Mouse (Mus musculus): ENCODE measurements around the gene Acly. TPM values are rescaled to one million over a fixed set of nuclear protein-coding genes. Genes with fewer than 3 reads are reported as not detected.
"Not testable (repeated sequence)": the region's sequence is repeated elsewhere in the genome, so short reads cannot be mapped to it uniquely, and the experiment has no call there.

Gene Acly
- polyA plus RNA-seq, 1 experiment from 2014 or later, result 377 TPM

GRCm38 (mm10) chr11:100544832-100545745 lies 17.3 kb upstream of the Acly start, which contains the start of gene Ttc25:
Gene Ttc25 (plus strand): TSS chr11:100545607.
- Histone ChIP-seq H3K9ac (peak within 1 kb of the TSS; percentile 40), H3K4me1 (peaks cover 13% of the 10 kb centered on the region; the same call in 1 of the 2 replicates), H3K4me3 (peak within 1 kb of the TSS; percentile 36), H3K4me2 (replicated peaks) (peak within 1 kb of the TSS; percentile 64), H3K27me3 (replicated peaks) (no peaks in the 10 kb centered on the region), H3K36me3 (no peaks in the 10 kb centered on the region), H3K27ac (no peak within 1 kb of the TSS), H3K9me3 (no peaks in the 10 kb centered on the region)
- WGBS, result 5% methylated on average over 28 of the region's 28 CpGs
- peak; percentile 85; the same call in 1 of the 2 replicates for ATAC-seq (ENCODE audit: low FRiP score, low read depth)

- Histone ChIP-seq H3K4me2 (replicated peaks) (no peak overlapping the region), H3K4me3 (no peak overlapping the region), H3K9me3 (no peaks in the 10 kb centered on the region), H3K27me3 (replicated peaks) (no peaks in the 10 kb centered on the region), H3K9ac (no peak overlapping the region), H3K27ac (no peak overlapping the region), H3K36me3 (no peaks in the 10 kb centered on the region), H3K4me1 (peaks cover 13% of the 10 kb centered on the region; the same call in 1 of the 2 replicates)
- WGBS, result 83% methylated on average over 2 of the region's 2 CpGs
- ATAC-seq (ENCODE audit: low FRiP score, low read depth), result no peak
These were observed 13.8 kb upstream of the Acly start for GRCm38 (mm10) chr11:100541577-100541976.

- Histone ChIP-seq H3K4me2 (replicated peaks) (no peak overlapping the region), H3K9me3 (no peaks in the 10 kb centered on the region), H3K36me3 (no peaks in the 10 kb centered on the region), H3K4me1 (peaks cover 9% of the 10 kb centered on the region; the same call in 1 of the 2 replicates), H3K27ac (no peak overlapping the region), H3K4me3 (no peak overlapping the region), H3K9ac (no peak overlapping the region), H3K27me3 (replicated peaks) (no peaks in the 10 kb centered on the region)
- no peak for ATAC-seq (ENCODE audit: low FRiP score, low read depth)
- WGBS, result 47% methylated on average over 6 of the region's 6 CpGs
These were observed 13.2 kb upstream of the Acly start for GRCm38 (mm10) chr11:100540966-100541365.

- no peak for ATAC-seq (ENCODE audit: low FRiP score, low read depth)
- Histone ChIP-seq H3K36me3 (no peaks in the 10 kb centered on the region), H3K27ac (no peak overlapping the region), H3K9me3 (no peaks in the 10 kb centered on the region), H3K4me3 (no peak overlapping the region), H3K4me1 (no peaks in the 10 kb centered on the region), H3K27me3 (replicated peaks) (no peaks in the 10 kb centered on the region), H3K9ac (no peak overlapping the region), H3K4me2 (replicated peaks) (no peak overlapping the region)
These were observed 8.7 kb upstream of the Acly start for GRCm38 (mm10) chr11:100536466-100536865.

- WGBS, result 90% methylated on average over 1 of the region's 1 CpGs
- no peak for ATAC-seq (ENCODE audit: low FRiP score, low read depth)
These were observed 8.2 kb upstream of the Acly start for GRCm38 (mm10) chr11:100535996-100536395.

GRCm38 (mm10) chr11:100534821-100535220 lies 7.0 kb upstream of the Acly start:
- 86% methylated on average over 6 of the region's 6 CpGs for WGBS

More at GRCm38 (mm10) chr11:100535996-100536395, 8.2 kb upstream of the Acly start:
- H3K36me3 ChIP-seq, result no peaks in the 10 kb centered on the region
- no peaks in the 10 kb centered on the region for H3K4me1 ChIP-seq
- H3K9me3 ChIP-seq, result no peaks in the 10 kb centered on the region
- no peaks in the 10 kb centered on the region for H3K27me3 ChIP-seq (replicated peaks)
- no peak overlapping the region for H3K4me3 ChIP-seq
- H3K9ac ChIP-seq, result no peak overlapping the region
- H3K4me2 ChIP-seq (replicated peaks), result no peak overlapping the region
- H3K27ac ChIP-seq, result no peak overlapping the region

GRCm38 (mm10) chr11:100534411-100534810 lies 6.6 kb upstream of the Acly start:
- not testable (repeated sequence) for ATAC-seq (ENCODE audit: low FRiP score, low read depth); H3K4me2 ChIP-seq (replicated peaks); H3K4me1 ChIP-seq; H3K9me3 ChIP-seq; H3K36me3 ChIP-seq; H3K4me3 ChIP-seq; H3K27ac ChIP-seq; H3K27me3 ChIP-seq (replicated peaks); H3K9ac ChIP-seq
- 84% methylated on average over 2 of the region's 2 CpGs for WGBS

More at GRCm38 (mm10) chr11:100534821-100535220, 7.0 kb upstream of the Acly start:
- not testable (repeated sequence) for H3K4me3 ChIP-seq; H3K4me2 ChIP-seq (replicated peaks); H3K4me1 ChIP-seq; H3K36me3 ChIP-seq; H3K9me3 ChIP-seq; H3K27ac ChIP-seq; ATAC-seq (ENCODE audit: low FRiP score, low read depth); H3K27me3 ChIP-seq (replicated peaks); H3K9ac ChIP-seq

GRCm38 (mm10) chr11:100533871-100534270 lies 6.1 kb upstream of the Acly start:
- Histone ChIP-seq H3K27me3 (replicated peaks) (no peaks in the 10 kb centered on the region), H3K4me2 (replicated peaks) (no peak overlapping the region), H3K9ac (no peak overlapping the region), H3K9me3 (no peaks in the 10 kb centered on the region), H3K4me3 (no peak overlapping the region), H3K36me3 (no peaks in the 10 kb centered on the region), H3K27ac (no peak overlapping the region), H3K4me1 (no peaks in the 10 kb centered on the region)
- 63% methylated on average over 6 of the region's 6 CpGs for WGBS
- no peak for ATAC-seq (ENCODE audit: low FRiP score, low read depth)

GRCm38 (mm10) chr11:100528375-100529165 lies 770 bp upstream of the Acly start:
- peaks cover 34% of the 10 kb centered on the region for H3K4me1 ChIP-seq
- ATAC-seq (ENCODE audit: low FRiP score, low read depth), result no peak
- H3K4me3 ChIP-seq, result peak overlapping the region; percentile 83
- 28% methylated on average over 19 of the region's 19 CpGs for WGBS
- H3K9me3 ChIP-seq, result no peaks in the 10 kb centered on the region
- H3K36me3 ChIP-seq, result peaks cover 10% of the 10 kb centered on the region
- no peaks in the 10 kb centered on the region for H3K27me3 ChIP-seq (replicated peaks)
- H3K9ac ChIP-seq, result peak overlapping the region; percentile 89
- H3K4me2 ChIP-seq (replicated peaks), result peak overlapping the region; percentile 71
- H3K27ac ChIP-seq, result peak overlapping the region; percentile 68; the same call in 1 of the 2 replicates

GRCm38 (mm10) chr11:100527066-100527457 lies 738 bp downstream of the Acly start:
- peak overlapping the region; percentile 89 for H3K9ac ChIP-seq
- H3K4me1 ChIP-seq, result peaks cover 39% of the 10 kb centered on the region
- peak overlapping the region; percentile 71 for H3K4me2 ChIP-seq (replicated peaks)
- peak; percentile 52 for ATAC-seq (ENCODE audit: low FRiP score, low read depth)
- peaks cover 26% of the 10 kb centered on the region for H3K36me3 ChIP-seq
- no peaks in the 10 kb centered on the region for H3K27me3 ChIP-seq (replicated peaks)
- H3K27ac ChIP-seq, result peak overlapping the region; percentile 68; the same call in 1 of the 2 replicates
- peak overlapping the region; percentile 83 for H3K4me3 ChIP-seq
- WGBS, result under 1% methylated on average over 26 of the region's 26 CpGs
- no peaks in the 10 kb centered on the region for H3K9me3 ChIP-seq

- Histone ChIP-seq H3K4me1 (peaks cover 39% of the 10 kb centered on the region), H3K4me3 (peak overlapping the region; percentile 83), H3K9me3 (no peaks in the 10 kb centered on the region), H3K27me3 (replicated peaks) (no peaks in the 10 kb centered on the region), H3K4me2 (replicated peaks) (peak overlapping the region; percentile 71), H3K27ac (no peak overlapping the region), H3K36me3 (peaks cover 34% of the 10 kb centered on the region), H3K9ac (peak overlapping the region; percentile 89)
- ATAC-seq (ENCODE audit: low FRiP score, low read depth), result no peak
- WGBS, result 2% methylated on average over 15 of the region's 15 CpGs
These were observed 1.6 kb downstream of the Acly start for GRCm38 (mm10) chr11:100526052-100526816.
